Mouse (Mus musculus) G1E-ER4 (cell line): ENCODE measurements around the gene Ccdc186. TPM values are rescaled to one million over a fixed set of nuclear protein-coding genes. Genes with fewer than 3 reads are reported as not detected.

Source experiments
- GATA1 ChIP-seq: IDR thresholded peaks from one replicate; pipeline ENCODE4 v1.8.0; 2012; ENCODE audit warnings: low read length, inconsistent platforms
- polyA plus RNA-seq: library from polyadenylated mRNA; stranded (reverse); fragments of >175 nt; gene quantifications from 2 replicates; pipeline ENCODE4 v1.2.3, GENCODE M21; 2012

The Ccdc186 gene
- polyA plus RNA-seq, 1 experiment, result 2.1 TPM

- TF ChIP-seq GATA1, result no peak
These were observed 46.8 kb downstream of the Ccdc186 start for GRCm38 (mm10) chr19:56774971-56775892.

GRCm38 (mm10) chr19:56774408-56774962 is 47.5 kb downstream of the Ccdc186 start:
- TF ChIP-seq GATA1, result no peak

- TF ChIP-seq GATA1, result no peak
These were observed 48.5 kb downstream of the Ccdc186 start for GRCm38 (mm10) chr19:56773393-56773971.

- no peak for TF ChIP-seq GATA1
These were observed 49.8 kb downstream of the Ccdc186 start for GRCm38 (mm10) chr19:56772158-56772557.

- no peak for TF ChIP-seq GATA1
These were observed 53.0 kb downstream of the Ccdc186 start for GRCm38 (mm10) chr19:56769024-56769423.

GRCm38 (mm10) chr19:56762686-56763085 is 59.3 kb downstream of the Ccdc186 start:
- no peak for TF ChIP-seq GATA1

- TF ChIP-seq GATA1, result no peak
These were observed 60.3 kb downstream of the Ccdc186 start for GRCm38 (mm10) chr19:56761727-56762126.

- TF ChIP-seq GATA1, result no peak
These were observed 60.9 kb downstream of the Ccdc186 start for GRCm38 (mm10) chr19:56761096-56761495.

GRCm38 (mm10) chr19:56760306-56760940 is 61.6 kb downstream of the Ccdc186 start:
- no peak for TF ChIP-seq GATA1

- no peak for TF ChIP-seq GATA1
These were observed 62.2 kb downstream of the Ccdc186 start for GRCm38 (mm10) chr19:56759740-56760139.

GRCm38 (mm10) chr19:56758311-56758710 is 63.7 kb downstream of the Ccdc186 start:
- TF ChIP-seq GATA1, result no peak

- TF ChIP-seq GATA1, result no peak
These were observed 65.6 kb downstream of the Ccdc186 start for GRCm38 (mm10) chr19:56756412-56756811.

- TF ChIP-seq GATA1, result no peak
These were observed 71.3 kb downstream of the Ccdc186 start for GRCm38 (mm10) chr19:56750709-56751108.

- TF ChIP-seq GATA1, result no peak
These were observed 72.6 kb downstream of the Ccdc186 start for GRCm38 (mm10) chr19:56749343-56749742.

- TF ChIP-seq GATA1, result no peak
These were observed 74.1 kb downstream of the Ccdc186 start for GRCm38 (mm10) chr19:56747878-56748277.

- no peak for TF ChIP-seq GATA1
These were observed 75.4 kb downstream of the Ccdc186 start for GRCm38 (mm10) chr19:56746618-56747017.
